Mouse (Mus musculus) bone marrow, adult 2 months (tissue): ENCODE measurements around the gene Tecpr1. TPM values are rescaled to one million over a fixed set of nuclear protein-coding genes. Genes with fewer than 3 reads are reported as not detected.

ENCODE experiments used
- H3K27ac ChIP-seq: fragments of 200-500 bp; 2 replicates; pipeline ENCODE4 v1.5.1; 2012; ENCODE audit warnings: low read depth, mild to moderate bottlenecking, control low read depth, inconsistent platforms, low read length; ENCODE audit not compliant: control insufficient read depth, poor library complexity, insufficient read depth
- H3K4me1 ChIP-seq: fragments of 200-500 bp; 2 replicates; pipeline ENCODE4 v1.6.1; 2011; ENCODE audit warnings: low read length; ENCODE audit not compliant: control insufficient read depth, insufficient read depth
- H3K4me3 ChIP-seq: fragments of 200-500 bp; replicated peaks from 2 replicates; pipeline ENCODE3; 2011; ENCODE audit warnings: mild to moderate bottlenecking, low read depth, low read length, control low read depth; ENCODE audit not compliant: control insufficient read depth
- CTCF ChIP-seq: fragments of 200-500 bp; IDR thresholded peaks from 2 replicates; pipeline ENCODE4 v1.5.1; 2011; ENCODE audit warnings: low read length, control low read depth; ENCODE audit not compliant: control insufficient read depth, insufficient read depth
- POLR2A ChIP-seq: fragments of 200-500 bp; IDR thresholded peaks from 2 replicates; pipeline ENCODE4 v1.6.1; 2011; ENCODE audit warnings: low read depth, mild to moderate bottlenecking, control low read depth, low read length, borderline replicate concordance; ENCODE audit not compliant: control insufficient read depth
- WGBS: fragments of 180-500 bp; shearing (Covaris S2); methylation state at CpG from one replicate; pipeline ENCODE4 v1.1.7; 2018; 5-methylcytosine and 5-hydroxymethylcytosine counted together
- polyA plus RNA-seq: library from polyadenylated mRNA; stranded (reverse); fragments of >200 nt; gene quantifications from 2 replicates; pipeline ENCODE4 v1.2.4, GENCODE M21; 2011; ENCODE audit warnings: low replicate concordance; ENCODE audit not compliant: missing spikeins, insufficient read depth, insufficient read length

The Tecpr1 gene
- polyA plus RNA-seq, 1 experiment: 11.9 TPM

- under 1% methylated on average over 40 of the region's 40 CpGs for WGBS
- peak overlapping the region; percentile 79 for H3K4me3 ChIP-seq
- peak overlapping the region; percentile 73 for H3K27ac ChIP-seq
- TF ChIP-seq CTCF (no peak), POLR2A (no peak)
- peaks cover 4% of the 10 kb centered on the region for H3K4me1 ChIP-seq
Measured at GRCm38 (mm10) chr5:144255632-144256540, 32.5 kb upstream of the Tecpr1 start.

GRCm38 (mm10) chr5:144254811-144255631, 31.6 kb upstream of the Tecpr1 start:
- H3K4me1 ChIP-seq: peaks cover 4% of the 10 kb centered on the region
- under 1% methylated on average over 84 of the region's 84 CpGs for WGBS

GRCm38 (mm10) chr5:144254122-144254810, 30.9 kb upstream of the Tecpr1 start:
- no peak overlapping the region for H3K4me3 ChIP-seq
- TF ChIP-seq POLR2A (no peak), CTCF (no peak)
- WGBS: 29% methylated on average over 16 of the region's 16 CpGs
- H3K4me1 ChIP-seq: peaks cover 4% of the 10 kb centered on the region
- peak overlapping the region; percentile 40 for H3K27ac ChIP-seq

More at GRCm38 (mm10) chr5:144254811-144255631, 31.6 kb upstream of the Tecpr1 start:
- peak overlapping the region; percentile 69 for H3K27ac ChIP-seq
- TF ChIP-seq POLR2A (peak; percentile 54; the same call in 1 of the 2 replicates), CTCF (no peak)
- peak overlapping the region; percentile 79 for H3K4me3 ChIP-seq

GRCm38 (mm10) chr5:144253212-144253611, 29.8 kb upstream of the Tecpr1 start:
- TF ChIP-seq POLR2A (no peak), CTCF (no peak)
- Histone ChIP-seq H3K4me1 (peaks cover 5% of the 10 kb centered on the region), H3K27ac (no peak overlapping the region), H3K4me3 (no peak overlapping the region)
- 71% methylated on average over 4 of the region's 4 CpGs for WGBS

- H3K27ac ChIP-seq: no peak overlapping the region
- no peak overlapping the region for H3K4me3 ChIP-seq
- TF ChIP-seq CTCF (no peak), POLR2A (no peak)
- peaks cover 6% of the 10 kb centered on the region for H3K4me1 ChIP-seq
- 12% methylated on average over 13 of the region's 13 CpGs for whole genome bisulfite sequencing
Measured at GRCm38 (mm10) chr5:144251876-144252577, 28.6 kb upstream of the Tecpr1 start.

- TF ChIP-seq CTCF: peak; percentile 27; the same call in 1 of the 2 replicates
- TF ChIP-seq POLR2A: no peak
- peaks cover 6% of the 10 kb centered on the region for H3K4me1 ChIP-seq
- H3K4me3 ChIP-seq: no peak overlapping the region
- WGBS: 82% methylated on average over 3 of the region's 3 CpGs
- no peak overlapping the region for H3K27ac ChIP-seq
Measured at GRCm38 (mm10) chr5:144249871-144250270, 26.5 kb upstream of the Tecpr1 start.

- TF ChIP-seq CTCF (no peak), POLR2A (no peak)
- H3K4me1 ChIP-seq: peaks cover 4% of the 10 kb centered on the region; the same call in 1 of the 2 replicates
- H3K4me3 ChIP-seq: no peak overlapping the region
- 17% methylated on average over 10 of the region's 10 CpGs for WGBS
- H3K27ac ChIP-seq: no peak overlapping the region
Measured at GRCm38 (mm10) chr5:144247906-144248585, 24.6 kb upstream of the Tecpr1 start.
